Mouse (Mus musculus): ENCODE results near the gene Tceal3. TPM values are rescaled to one million over a fixed set of nuclear protein-coding genes. Genes with fewer than 3 reads are reported as not detected.
"Not testable (repeated sequence)": the region's sequence is repeated elsewhere in the genome, so short reads cannot be mapped to it uniquely, and the experiment has no call there.

The Tceal3 gene
- polyA plus RNA-seq (2015; fragmentation: Nextera tagmentation; extraction: Ambion mirVana): 33.0 and 57.8 TPM in 2 replicates

GRCm38 (mm10) chrX:136590199-136590896 lies at the start of gene Tceal3:
Gene Tceal3 (plus strand): TSS chrX:136590842.
- H3K4me2 ChIP-seq: no peak within 1 kb of the TSS
- no peak within 1 kb of the TSS for H3K9ac ChIP-seq
- no peak within 1 kb of the TSS for H3K4me3 ChIP-seq

GRCm38 (mm10) chrX:136543956-136544355 lies 46.7 kb upstream of the Tceal3 start, which contains the start of gene Kir3dl2:
Gene Kir3dl2 (minus strand): TSS chrX:136544056.
- not testable (repeated sequence) for H3K4me2 ChIP-seq; H3K9me3 ChIP-seq; H3K4me3 ChIP-seq; H3K36me3 ChIP-seq; H3K9ac ChIP-seq; H3K27ac ChIP-seq; ATAC-seq (ENCODE audit: insufficient number of reproducible peaks, low FRiP score, low TSS enrichment, low read depth); H3K4me1 ChIP-seq; H3K27me3 ChIP-seq
- WGBS: 67% methylated on average over 1 of the region's 1 CpGs

More at GRCm38 (mm10) chrX:136590199-136590896, at the start of gene Tceal3:
- H3K27ac ChIP-seq: no peak within 1 kb of the TSS
- H3K4me1 ChIP-seq: no peaks in the 10 kb centered on the region
- H3K36me3 ChIP-seq: no peaks in the 10 kb centered on the region
- 56% methylated on average over 12 of the region's 12 CpGs for WGBS
- no peak for ATAC-seq (ENCODE audit: insufficient number of reproducible peaks, low FRiP score, low TSS enrichment, low read depth)
- H3K9me3 ChIP-seq: no peaks in the 10 kb centered on the region
- H3K27me3 ChIP-seq: no peaks in the 10 kb centered on the region

- not testable (repeated sequence) for H3K27me3 ChIP-seq; H3K9me3 ChIP-seq; H3K4me1 ChIP-seq; H3K4me3 ChIP-seq; H3K36me3 ChIP-seq; ATAC-seq (ENCODE audit: insufficient number of reproducible peaks, low FRiP score, low TSS enrichment, low read depth); H3K27ac ChIP-seq; H3K9ac ChIP-seq; H3K4me2 ChIP-seq
- 89% methylated on average over 9 of the region's 9 CpGs for WGBS
Observed at GRCm38 (mm10) chrX:136569094-136569493, 21.5 kb upstream of the Tceal3 start.

- no peak overlapping the region for H3K9ac ChIP-seq
- no peak overlapping the region for H3K4me3 ChIP-seq
- H3K27ac ChIP-seq: no peak overlapping the region
- H3K27me3 ChIP-seq: no peaks in the 10 kb centered on the region
- no peak overlapping the region for H3K4me2 ChIP-seq
- H3K36me3 ChIP-seq: no peaks in the 10 kb centered on the region
- no peaks in the 10 kb centered on the region for H3K4me1 ChIP-seq
- no peak for ATAC-seq (ENCODE audit: insufficient number of reproducible peaks, low FRiP score, low TSS enrichment, low read depth)
- 90% methylated on average over 1 of the region's 1 CpGs for WGBS
- H3K9me3 ChIP-seq: no peaks in the 10 kb centered on the region
Observed at GRCm38 (mm10) chrX:136584617-136585016, 6.0 kb upstream of the Tceal3 start.

GRCm38 (mm10) chrX:136590897-136591257 lies 235 bp downstream of the Tceal3 start:
- Histone ChIP-seq H3K4me3 (no peak overlapping the region), H3K36me3 (no peaks in the 10 kb centered on the region), H3K9me3 (no peaks in the 10 kb centered on the region), H3K9ac (no peak overlapping the region), H3K4me1 (no peaks in the 10 kb centered on the region), H3K4me2 (no peak overlapping the region), H3K27me3 (no peaks in the 10 kb centered on the region), H3K27ac (no peak overlapping the region)
- ATAC-seq (ENCODE audit: insufficient number of reproducible peaks, low FRiP score, low TSS enrichment, low read depth): no peak
- WGBS: 48% methylated on average over 2 of the region's 2 CpGs

GRCm38 (mm10) chrX:136599416-136599815 lies 8.8 kb downstream of the Tceal3 start:
- H3K36me3 ChIP-seq: no peaks in the 10 kb centered on the region
- no peak overlapping the region for H3K27ac ChIP-seq
- no peak for ATAC-seq (ENCODE audit: insufficient number of reproducible peaks, low FRiP score, low TSS enrichment, low read depth)
- 12% methylated on average over 3 of the region's 3 CpGs for WGBS
- no peaks in the 10 kb centered on the region for H3K27me3 ChIP-seq
- H3K4me1 ChIP-seq: no peaks in the 10 kb centered on the region
- no peak overlapping the region for H3K9ac ChIP-seq
- no peak overlapping the region for H3K4me2 ChIP-seq
- H3K9me3 ChIP-seq: no peaks in the 10 kb centered on the region
- no peak overlapping the region for H3K4me3 ChIP-seq

GRCm38 (mm10) chrX:136606951-136607350 lies 16.3 kb downstream of the Tceal3 start:
- Histone ChIP-seq H3K36me3 (no peaks in the 10 kb centered on the region), H3K4me3 (no peak overlapping the region), H3K27ac (no peak overlapping the region), H3K27me3 (peaks cover 8% of the 10 kb centered on the region; the same call in 1 of the 2 replicates), H3K4me2 (no peak overlapping the region), H3K9me3 (no peaks in the 10 kb centered on the region), H3K9ac (no peak overlapping the region), H3K4me1 (no peaks in the 10 kb centered on the region)
- WGBS: 83% methylated on average over 4 of the region's 4 CpGs
- ATAC-seq (ENCODE audit: insufficient number of reproducible peaks, low FRiP score, low TSS enrichment, low read depth): no peak

- Histone ChIP-seq H3K27me3 (peaks cover 8% of the 10 kb centered on the region; the same call in 1 of the 2 replicates), H3K36me3 (no peaks in the 10 kb centered on the region), H3K27ac (no peak overlapping the region), H3K4me2 (no peak overlapping the region), H3K4me1 (no peaks in the 10 kb centered on the region), H3K9me3 (no peaks in the 10 kb centered on the region), H3K9ac (no peak overlapping the region), H3K4me3 (no peak overlapping the region)
- WGBS: 85% methylated on average over 3 of the region's 3 CpGs
- ATAC-seq (ENCODE audit: insufficient number of reproducible peaks, low FRiP score, low TSS enrichment, low read depth): no peak
Observed at GRCm38 (mm10) chrX:136607395-136607794, 16.8 kb downstream of the Tceal3 start.

GRCm38 (mm10) chrX:136611346-136611745 lies 20.7 kb downstream of the Tceal3 start:
- H3K4me3 ChIP-seq: no peak overlapping the region
- no peak overlapping the region for H3K4me2 ChIP-seq
- no peak for ATAC-seq (ENCODE audit: insufficient number of reproducible peaks, low FRiP score, low TSS enrichment, low read depth)
- 36% methylated on average over 3 of the region's 3 CpGs for WGBS
- no peak overlapping the region for H3K9ac ChIP-seq
- no peaks in the 10 kb centered on the region for H3K36me3 ChIP-seq
- H3K27ac ChIP-seq: no peak overlapping the region
- no peaks in the 10 kb centered on the region for H3K4me1 ChIP-seq
- H3K9me3 ChIP-seq: no peaks in the 10 kb centered on the region
- H3K27me3 ChIP-seq: peaks cover 8% of the 10 kb centered on the region; the same call in 1 of the 2 replicates

GRCm38 (mm10) chrX:136615889-136616288 lies 25.2 kb downstream of the Tceal3 start:
- 40% methylated on average over 3 of the region's 3 CpGs for WGBS

GRCm38 (mm10) chrX:136624905-136625569 lies 34.4 kb downstream of the Tceal3 start:
- Histone ChIP-seq H3K9me3 (no peaks in the 10 kb centered on the region), H3K36me3 (no peaks in the 10 kb centered on the region), H3K9ac (no peak overlapping the region), H3K27ac (no peak overlapping the region), H3K4me3 (no peak overlapping the region), H3K4me2 (no peak overlapping the region), H3K27me3 (no peaks in the 10 kb centered on the region), H3K4me1 (no peaks in the 10 kb centered on the region)
- 56% methylated on average over 9 of the region's 9 CpGs for WGBS
- no peak for ATAC-seq (ENCODE audit: insufficient number of reproducible peaks, low FRiP score, low TSS enrichment, low read depth)

More at GRCm38 (mm10) chrX:136615889-136616288, 25.2 kb downstream of the Tceal3 start:
- H3K36me3 ChIP-seq; H3K4me2 ChIP-seq; H3K4me3 ChIP-seq; H3K27ac ChIP-seq; ATAC-seq (ENCODE audit: insufficient number of reproducible peaks, low FRiP score, low TSS enrichment, low read depth); H3K9me3 ChIP-seq; H3K9ac ChIP-seq; H3K4me1 ChIP-seq; H3K27me3 ChIP-seq: not testable (repeated sequence)

GRCm38 (mm10) chrX:136625959-136626358 lies 35.3 kb downstream of the Tceal3 start:
- Histone ChIP-seq H3K9ac (no peak overlapping the region), H3K4me1 (no peaks in the 10 kb centered on the region), H3K27me3 (no peaks in the 10 kb centered on the region), H3K27ac (no peak overlapping the region), H3K36me3 (no peaks in the 10 kb centered on the region), H3K4me2 (no peak overlapping the region), H3K9me3 (no peaks in the 10 kb centered on the region), H3K4me3 (no peak overlapping the region)
- WGBS: 54% methylated on average over 4 of the region's 4 CpGs
- ATAC-seq (ENCODE audit: insufficient number of reproducible peaks, low FRiP score, low TSS enrichment, low read depth): no peak
